Mouse (Mus musculus) activated CD4-positive, CD25-positive, alpha-beta regulatory T cell, adult 4 months (primary cell): ENCODE results near the gene Trpc4ap. TPM values are rescaled to one million over a fixed set of nuclear protein-coding genes. Genes with fewer than 3 reads are reported as not detected.
A peak's percentile ranks its signal among the peaks of the same experiment; 100 is the strongest.

Experiments used
- ATAC-seq: one replicate; pipeline ENCODE4 v1.8.0; 2017
- polyA plus RNA-seq, 2 experiments: library from polyadenylated mRNA; unstranded; fragments of 100-300 nt; shearing (Covaris generic); gene quantifications; one replicate each; pipeline ENCODE4 v1.2.1; 2017

Gene Trpc4ap
- polyA plus RNA-seq, 2 experiments from 2014 or later: 55.4 to 66.2 TPM

GRCm38 (mm10) chr2:155636881-155637280, 55.3 kb downstream of the Trpc4ap start:
- no peak for ATAC-seq

DNA sequence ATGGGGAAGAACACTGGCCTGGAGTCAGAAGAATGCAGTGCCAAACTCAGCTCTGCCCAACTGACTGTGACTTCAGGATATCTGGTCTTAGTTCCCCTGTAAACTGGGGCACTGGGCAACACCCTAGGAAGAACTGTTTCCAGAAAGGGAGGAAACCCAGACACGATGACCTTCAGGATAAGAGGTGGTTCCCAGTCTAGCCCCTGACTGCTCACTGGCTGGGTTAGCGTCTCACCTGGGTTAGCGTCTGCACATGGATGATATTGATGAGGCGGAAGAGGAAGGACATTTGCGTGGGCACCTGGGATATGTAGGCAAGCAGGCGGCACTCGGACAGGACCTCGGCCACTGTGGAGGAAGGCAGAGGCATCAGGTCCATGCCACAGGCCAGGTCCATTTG, 56.2 kb downstream of the Trpc4ap start:
- ATAC-seq: no peak

- ATAC-seq: no peak
Measured at GRCm38 (mm10) chr2:155634562-155634961, 57.6 kb downstream of the Trpc4ap start.

GRCm38 (mm10) chr2:155633731-155634130, 58.5 kb downstream of the Trpc4ap start:
- ATAC-seq: no peak

- no peak for ATAC-seq
Measured at GRCm38 (mm10) chr2:155633121-155633520, 59.1 kb downstream of the Trpc4ap start.

- no peak for ATAC-seq
Measured at GRCm38 (mm10) chr2:155632138-155632936, 59.8 kb downstream of the Trpc4ap start.

- no peak for ATAC-seq
Measured at GRCm38 (mm10) chr2:155630590-155631416, 61.4 kb downstream of the Trpc4ap start.

- ATAC-seq: no peak
Measured at GRCm38 (mm10) chr2:155630153-155630552, 62.0 kb downstream of the Trpc4ap start.

GRCm38 (mm10) chr2:155629231-155629661, 62.9 kb downstream of the Trpc4ap start:
- no peak for ATAC-seq

DNA sequence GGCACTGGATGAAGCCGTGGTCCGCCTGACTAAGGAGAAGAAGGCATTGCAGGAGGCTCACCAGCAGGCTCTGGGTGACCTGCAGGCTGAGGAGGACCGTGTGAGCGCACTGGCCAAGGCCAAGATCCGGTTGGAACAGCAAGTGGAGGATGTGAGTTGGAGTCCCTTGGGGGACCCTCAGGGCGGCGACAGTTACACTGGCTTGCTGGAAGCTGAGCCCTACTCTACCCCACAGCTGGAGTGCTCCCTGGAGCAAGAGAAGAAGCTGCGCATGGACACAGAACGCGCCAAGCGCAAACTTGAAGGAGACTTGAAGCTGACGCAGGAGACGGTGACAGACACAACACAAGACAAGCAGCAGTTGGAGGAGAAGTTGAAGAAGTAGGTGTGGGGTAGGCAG, 63.7 kb downstream of the Trpc4ap start:
- no peak for ATAC-seq

DNA sequence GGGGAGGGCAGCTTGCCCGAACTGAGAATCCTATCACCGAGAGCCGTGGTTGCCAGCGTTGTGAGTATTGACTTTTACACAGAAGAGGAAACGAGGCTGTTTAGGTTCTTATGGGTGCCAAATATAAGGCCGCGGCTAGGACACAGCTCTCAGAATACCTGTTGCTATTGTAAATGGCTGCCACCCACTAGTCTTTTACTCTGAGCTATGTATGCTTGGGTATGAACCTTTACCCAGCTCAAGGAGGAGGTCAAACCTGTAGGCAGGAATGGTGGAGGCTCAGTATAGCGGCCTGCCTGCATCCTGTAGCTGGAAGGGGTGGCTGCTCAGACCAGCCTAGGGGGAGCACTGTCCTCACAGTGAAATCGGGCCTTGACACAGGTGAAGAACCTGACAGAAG, 64.1 kb downstream of the Trpc4ap start:
- no peak for ATAC-seq

DNA sequence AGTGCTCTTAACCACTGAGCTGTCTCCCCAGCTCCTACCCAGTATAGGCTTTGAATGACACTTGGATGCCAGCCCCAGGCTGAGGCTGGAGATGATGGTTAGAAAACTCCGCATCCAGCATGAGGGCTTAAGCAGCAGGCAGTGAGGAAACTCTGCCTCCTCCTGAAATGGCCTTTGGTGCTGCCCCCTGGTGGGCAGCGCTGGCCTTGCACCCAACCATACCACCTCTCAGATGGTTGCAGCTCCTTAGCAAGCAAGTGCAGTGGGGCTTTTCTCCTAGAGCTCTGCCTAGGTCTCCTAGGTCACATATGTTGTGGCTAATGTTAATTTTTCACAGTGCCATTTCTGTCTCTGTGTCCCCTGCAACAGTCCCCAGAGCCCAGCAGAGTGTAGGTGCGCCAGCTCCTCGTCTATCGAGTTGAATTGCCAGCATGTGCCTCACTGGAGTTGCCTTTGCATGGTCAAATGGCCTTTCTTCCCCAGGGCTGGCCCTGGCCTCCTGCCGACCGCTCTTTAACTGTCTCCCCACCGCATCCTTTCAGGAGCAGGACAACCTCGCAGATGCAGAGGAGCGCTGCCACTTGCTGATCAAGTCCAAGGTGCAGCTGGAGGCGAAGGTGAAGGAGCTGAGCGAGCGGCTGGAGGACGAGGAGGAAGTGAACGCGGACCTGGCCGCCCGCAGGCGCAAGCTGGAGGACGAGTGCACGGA, 65.0 kb downstream of the Trpc4ap start:
- ATAC-seq: peak; percentile 26

- no peak for ATAC-seq
Measured at GRCm38 (mm10) chr2:155626277-155626676, 65.9 kb downstream of the Trpc4ap start.

GRCm38 (mm10) chr2:155624730-155625129, 67.5 kb downstream of the Trpc4ap start:
- no peak for ATAC-seq

DNA sequence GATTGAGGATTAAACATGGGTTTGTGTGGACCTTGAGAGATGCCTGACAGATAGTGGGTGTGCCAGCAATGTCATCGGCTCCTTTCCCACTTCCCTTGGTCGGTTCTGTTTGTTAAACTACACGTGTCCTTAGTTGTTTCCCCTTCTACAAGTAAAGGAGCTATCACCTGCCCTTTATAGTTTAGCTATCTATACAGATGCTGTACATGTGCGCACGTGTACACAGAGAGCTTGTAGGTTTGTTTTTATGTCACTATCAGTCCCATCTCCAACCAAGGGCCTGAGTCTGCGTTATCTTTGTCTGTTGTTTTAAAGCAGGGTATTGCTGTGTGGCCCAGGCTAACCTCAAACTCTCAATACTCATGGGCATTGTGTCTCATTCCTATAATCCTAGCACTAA, 68.2 kb downstream of the Trpc4ap start:
- ATAC-seq: no peak

- ATAC-seq: no peak
Measured at GRCm38 (mm10) chr2:155622606-155623005, 69.6 kb downstream of the Trpc4ap start.

DNA sequence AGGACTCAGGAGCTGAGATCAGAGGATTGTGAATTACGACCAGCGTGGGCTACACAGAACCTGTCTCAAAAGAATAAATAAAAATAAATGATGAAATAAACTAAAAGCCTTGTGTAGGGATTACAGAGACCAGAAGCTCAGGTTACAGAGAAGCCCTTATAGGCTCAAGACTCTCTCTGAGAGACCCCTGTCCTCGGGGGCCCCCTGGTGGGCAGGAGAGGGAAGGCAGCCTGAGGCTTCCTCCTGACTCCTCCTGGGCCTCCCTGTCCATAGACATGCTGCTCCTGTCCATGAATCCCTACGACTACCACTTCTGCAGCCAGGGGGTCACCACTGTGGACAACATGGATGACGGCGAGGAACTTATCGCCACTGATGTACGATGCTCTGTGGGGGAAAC, 72.4 kb downstream of the Trpc4ap start:
- ATAC-seq: peak; percentile 72

- no peak for ATAC-seq
Measured at GRCm38 (mm10) chr2:155616971-155617370, 75.2 kb downstream of the Trpc4ap start.

GRCm38 (mm10) chr2:155613953-155614352, 78.2 kb downstream of the Trpc4ap start:
- ATAC-seq: no peak

DNA sequence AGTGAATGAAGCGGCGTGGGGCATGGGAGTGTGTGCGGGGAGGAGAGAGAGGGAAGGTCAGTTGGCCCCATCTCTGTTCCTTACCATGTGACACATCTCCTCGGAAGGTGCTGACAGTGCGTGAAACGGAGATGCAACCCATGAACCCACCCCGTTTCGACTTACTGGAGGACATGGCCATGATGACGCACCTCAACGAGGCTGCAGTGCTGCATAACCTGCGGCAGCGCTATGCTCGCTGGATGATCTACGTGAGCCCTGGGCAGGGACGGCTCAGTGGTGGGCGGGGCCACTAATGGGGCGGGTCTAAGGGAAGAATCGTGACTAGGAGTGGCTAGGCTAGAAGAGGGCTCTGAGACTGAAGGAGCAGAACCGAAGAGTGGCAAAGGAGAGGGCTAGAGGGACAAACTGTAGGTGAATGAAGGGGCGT, 78.8 kb downstream of the Trpc4ap start:
- ATAC-seq: peak; percentile 88

GRCm38 (mm10) chr2:155611834-155612550, 80.2 kb downstream of the Trpc4ap start:
- no peak for ATAC-seq

- no peak for ATAC-seq
Measured at GRCm38 (mm10) chr2:155610978-155611377, 81.2 kb downstream of the Trpc4ap start, which contains the start of gene Myh7b. Myh7b (plus strand) TSS chr2:155611212.
